Mouse (Mus musculus): Measurements from ENCODE around the gene Vdac1.
"Not testable (repeated sequence)": the region's sequence is repeated elsewhere in the genome, so short reads cannot be mapped to it uniquely, and the experiment has no call there.

The Vdac1 gene

DNA sequence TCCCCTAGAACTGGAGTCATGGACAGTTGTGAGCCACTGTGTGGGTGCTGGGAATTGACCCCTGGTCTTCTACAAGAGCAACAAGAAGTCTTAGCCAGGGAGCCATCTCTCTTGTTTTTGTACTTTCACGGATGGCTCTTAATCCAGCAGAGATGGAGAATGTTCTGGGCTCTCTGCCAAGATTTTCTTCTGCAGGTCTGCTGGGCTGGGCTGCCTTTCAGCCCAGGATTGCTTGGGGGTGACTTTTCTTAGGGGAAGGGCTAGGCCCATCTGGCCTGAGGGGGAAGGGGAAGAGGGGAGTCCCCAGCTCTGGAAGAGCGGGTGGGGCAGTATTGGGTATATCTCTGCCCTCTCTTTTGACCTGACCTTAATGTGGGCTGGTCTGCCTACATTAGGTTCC is 9.9 kb downstream of the Vdac1 start:
- DNase-seq (ENCODE audit: low read depth, low spot score): peak; percentile 79

DNA sequence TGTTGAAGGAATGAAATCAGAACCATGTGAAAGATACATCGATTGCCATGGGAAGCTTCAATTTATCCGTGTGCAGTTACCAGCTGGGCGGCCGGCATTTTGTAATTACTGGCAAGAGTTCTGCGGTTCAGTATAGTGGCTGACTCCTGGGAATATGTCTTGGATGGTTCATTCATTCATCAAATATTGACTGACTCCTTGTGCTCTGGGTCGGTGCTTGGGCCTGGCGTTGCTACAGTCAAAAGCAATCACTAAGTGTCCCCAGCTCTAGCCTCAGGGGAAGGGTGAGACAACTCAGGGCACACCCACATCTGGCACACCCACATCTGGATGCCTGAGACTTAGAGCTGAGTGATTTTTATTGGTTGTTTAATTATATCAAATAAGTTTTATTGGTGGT is 13.2 kb downstream of the Vdac1 start:
- no peak for DNase-seq (ENCODE audit: low read depth, low spot score)

DNA sequence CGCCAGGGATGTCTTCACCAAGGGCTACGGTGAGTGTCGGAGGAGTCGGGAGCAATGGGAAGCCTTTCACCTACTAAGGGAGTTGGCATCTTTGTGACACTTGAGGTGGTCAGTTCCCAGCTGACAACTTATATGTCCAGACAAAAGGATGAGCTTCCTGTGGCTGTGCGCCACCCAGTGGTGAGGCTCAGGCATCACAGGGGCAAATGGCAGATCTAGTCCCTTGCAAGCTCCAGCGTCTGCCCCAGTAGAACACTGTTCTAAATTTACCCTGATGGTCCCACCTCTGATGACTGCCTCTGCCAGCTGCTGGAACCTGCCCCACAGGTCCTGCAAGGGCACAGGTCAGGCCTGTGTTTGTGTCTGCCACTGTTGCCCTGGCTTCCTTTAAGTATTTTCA is 13.7 kb downstream of the Vdac1 start:
- DNase-seq (ENCODE audit: low read depth, low spot score): peak; percentile 94

DNA sequence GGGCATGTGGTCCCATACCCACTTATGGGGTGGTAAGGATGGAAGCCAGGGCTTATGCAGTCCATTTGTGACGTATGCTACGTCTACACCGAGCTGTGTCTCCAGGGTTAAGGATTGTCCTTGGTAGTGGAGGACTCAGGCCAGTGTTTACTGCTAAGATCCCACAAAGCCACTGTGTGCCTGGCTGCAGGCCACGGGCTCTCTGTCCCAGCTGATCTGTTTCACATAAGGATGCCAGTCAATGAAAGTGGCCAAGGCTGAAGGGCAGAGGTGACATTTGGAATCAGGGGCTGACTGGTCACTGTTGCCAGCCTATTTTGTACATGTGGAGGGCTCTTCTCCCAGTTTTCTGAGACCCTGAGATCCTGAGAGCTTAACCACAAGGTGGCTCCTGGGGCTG is 16.9 kb downstream of the Vdac1 start:
- peak; percentile 85 for DNase-seq (ENCODE audit: low read depth, low spot score)

DNA sequence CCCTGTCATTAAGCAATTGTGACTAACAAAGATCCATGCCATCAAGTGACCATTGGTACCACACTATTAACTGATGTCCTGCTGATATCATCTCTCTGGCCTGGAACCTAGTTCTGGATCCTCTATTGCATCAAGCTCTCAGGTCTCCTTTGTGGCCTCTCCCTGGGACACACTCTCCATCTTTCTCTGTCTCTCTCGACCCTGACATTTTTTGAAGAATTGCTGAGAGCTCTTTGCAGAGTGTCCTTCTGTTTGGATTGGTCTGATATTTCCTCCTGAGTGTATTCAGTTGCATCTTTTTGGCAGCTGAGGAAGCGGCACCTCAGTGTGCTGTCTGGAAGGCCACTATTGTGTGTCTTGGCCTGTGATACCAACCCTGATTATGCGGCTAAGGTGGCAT is 18.6 kb downstream of the Vdac1 start:
- no peak for DNase-seq (ENCODE audit: low read depth, low spot score)

DNA sequence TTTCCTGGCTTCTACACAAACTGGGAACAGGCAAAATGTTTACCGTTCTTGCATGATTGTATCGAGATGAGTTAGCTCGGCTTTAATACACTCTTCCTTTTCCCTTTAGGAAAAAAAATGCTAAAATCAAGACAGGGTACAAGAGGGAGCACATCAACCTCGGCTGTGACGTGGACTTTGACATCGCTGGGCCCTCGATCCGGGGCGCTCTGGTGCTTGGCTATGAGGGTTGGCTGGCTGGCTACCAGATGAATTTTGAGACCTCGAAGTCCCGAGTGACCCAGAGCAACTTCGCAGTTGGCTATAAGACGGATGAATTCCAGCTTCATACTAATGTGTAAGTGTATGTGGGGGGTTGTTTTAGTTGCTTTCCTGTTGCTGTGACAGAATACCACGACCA is 23.1 kb downstream of the Vdac1 start:
- DNase-seq (ENCODE audit: low read depth, low spot score): no peak

DNA sequence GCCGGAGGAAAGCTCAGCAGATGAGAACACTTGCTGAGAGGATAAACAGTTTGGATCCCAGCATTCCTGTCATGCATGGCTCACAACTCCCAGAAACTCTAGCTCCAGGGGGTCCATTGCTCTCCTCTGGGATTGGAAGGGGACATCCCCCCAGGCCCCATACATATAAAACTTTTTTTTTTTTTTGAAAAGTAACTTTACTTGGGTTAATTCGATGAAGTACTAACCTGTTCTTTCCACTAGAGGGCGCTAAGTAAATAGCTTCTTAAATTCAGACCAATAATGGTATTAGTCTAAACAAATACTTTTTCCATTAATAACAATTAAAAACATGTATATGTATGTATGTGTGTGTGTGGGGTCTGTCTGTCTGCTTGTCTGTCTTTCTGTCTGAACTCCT is 24.0 kb downstream of the Vdac1 start:
- DNase-seq (ENCODE audit: low read depth, low spot score): no peak

DNA sequence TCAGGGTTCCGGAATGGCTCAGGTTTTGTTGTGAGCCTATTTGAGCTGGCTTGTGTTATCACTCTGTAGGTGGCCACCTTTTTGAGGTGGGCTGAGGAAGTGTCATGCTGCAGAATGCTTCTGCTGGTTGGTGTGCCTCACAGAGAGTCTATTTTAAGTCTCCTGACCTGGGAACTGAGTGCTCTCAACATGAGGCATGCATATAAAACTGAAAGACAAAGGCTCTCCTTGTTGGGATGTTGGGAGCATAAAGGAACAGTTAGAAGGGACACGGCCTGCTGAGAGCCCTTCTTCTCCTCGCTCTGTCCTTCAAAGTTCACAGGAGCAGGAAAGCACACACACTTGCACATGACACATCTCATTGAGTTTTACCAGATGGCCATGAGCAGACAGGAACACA is 26.2 kb downstream of the Vdac1 start:
- no peak for DNase-seq (ENCODE audit: low read depth, low spot score)

DNA sequence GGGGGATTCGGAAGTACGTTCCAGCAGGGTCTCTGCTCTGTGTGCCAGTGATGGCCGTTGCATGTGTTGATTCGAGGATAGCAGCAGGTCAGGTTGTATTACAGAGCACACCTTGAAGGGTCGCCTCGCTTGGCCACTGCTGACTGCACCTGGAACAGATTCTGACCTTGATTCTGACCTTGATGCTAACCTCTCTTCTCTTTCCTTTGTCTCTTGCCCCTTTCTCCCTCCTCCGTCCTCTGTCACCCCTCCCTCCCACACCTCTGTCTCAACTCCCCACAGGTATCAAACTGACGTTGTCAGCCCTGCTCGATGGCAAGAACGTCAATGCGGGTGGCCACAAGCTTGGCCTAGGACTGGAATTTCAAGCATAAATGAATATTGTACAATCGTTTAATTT is 27.5 kb downstream of the Vdac1 start:
- no peak for DNase-seq (ENCODE audit: low read depth, low spot score)

DNA sequence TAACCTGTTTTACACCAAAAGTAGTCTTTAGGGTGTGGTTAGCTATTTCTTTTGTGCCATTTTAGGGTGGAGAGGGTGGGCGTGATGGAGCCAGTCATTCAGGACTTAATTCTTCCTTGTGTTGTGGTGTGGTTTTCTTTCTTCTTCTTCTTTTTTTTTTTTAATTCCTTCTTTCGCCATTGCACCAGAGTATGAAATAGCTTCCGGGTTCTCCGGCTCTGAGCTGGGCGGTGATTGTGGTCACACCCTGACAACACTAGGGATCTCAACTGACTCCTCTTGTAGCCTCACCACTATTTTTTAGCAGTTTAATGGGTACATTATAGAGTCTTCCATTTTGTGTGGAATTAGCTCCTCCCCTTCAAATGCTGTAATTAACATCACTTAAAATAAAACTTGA is 28.3 kb downstream of the Vdac1 start:
- not testable (repeated sequence) for DNase-seq (ENCODE audit: low read depth, low spot score)

DNA sequence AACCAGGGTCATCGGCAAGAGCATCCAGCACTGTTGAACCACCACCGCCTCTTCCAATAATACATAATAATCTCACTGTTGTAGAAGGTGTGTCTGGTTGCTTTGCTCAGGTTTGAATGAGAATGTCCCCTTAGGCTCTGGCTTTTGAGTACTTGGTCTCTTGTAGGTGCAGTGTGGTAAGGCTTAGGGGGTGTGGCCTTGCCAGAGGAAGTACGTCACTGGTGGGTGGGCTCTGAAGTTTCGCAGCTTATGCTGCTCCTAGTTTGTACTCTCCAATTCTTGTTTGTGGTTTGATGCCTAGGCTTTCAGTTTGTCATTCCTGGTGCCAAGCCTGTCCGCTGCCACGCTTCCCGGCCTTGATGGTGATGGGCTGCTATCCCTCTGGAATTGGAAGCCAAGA is 29.3 kb downstream of the Vdac1 start:
- no peak for DNase-seq (ENCODE audit: low read depth, low spot score)

DNA sequence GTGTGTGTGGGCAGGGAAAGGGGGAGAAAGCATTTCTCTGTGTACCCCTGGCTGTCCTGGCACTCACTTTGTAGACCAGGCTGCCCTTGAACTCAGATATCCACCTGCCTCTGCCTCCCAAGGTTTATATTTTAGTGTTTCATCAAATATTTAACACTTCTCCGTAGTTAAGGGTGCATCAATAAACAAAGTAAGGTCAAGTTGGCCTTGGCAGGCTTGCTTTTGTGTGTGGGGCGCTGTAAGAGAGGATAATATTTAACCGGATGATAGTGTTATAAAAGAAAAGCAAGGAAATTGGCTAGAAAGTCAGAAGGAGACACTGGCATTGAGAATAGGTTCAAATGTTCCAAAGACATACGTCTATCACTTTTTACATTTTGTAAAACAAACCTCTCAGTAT is 33.8 kb downstream of the Vdac1 start:
- DNase-seq (ENCODE audit: low read depth, low spot score): no peak

DNA sequence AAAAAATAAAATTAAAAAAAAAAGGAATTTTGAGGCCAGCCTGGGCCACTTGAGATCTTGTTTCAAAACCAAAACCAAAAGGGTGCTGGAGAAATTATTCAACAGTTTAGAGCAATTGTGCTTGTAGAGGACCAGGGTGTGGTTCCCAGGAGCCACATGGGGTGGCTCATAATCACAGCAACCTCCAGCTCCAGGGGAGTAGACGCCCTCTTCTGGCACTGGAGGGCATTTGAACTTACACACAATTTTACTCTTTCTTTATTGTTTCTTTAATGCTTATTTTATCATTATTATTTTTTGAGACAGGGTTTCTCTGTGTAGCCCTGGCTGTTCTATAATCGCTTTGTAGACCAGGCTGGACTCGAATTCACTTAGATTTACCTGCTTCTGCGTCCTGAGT is 34.7 kb downstream of the Vdac1 start:
- DNase-seq (ENCODE audit: low read depth, low spot score): no peak

DNA sequence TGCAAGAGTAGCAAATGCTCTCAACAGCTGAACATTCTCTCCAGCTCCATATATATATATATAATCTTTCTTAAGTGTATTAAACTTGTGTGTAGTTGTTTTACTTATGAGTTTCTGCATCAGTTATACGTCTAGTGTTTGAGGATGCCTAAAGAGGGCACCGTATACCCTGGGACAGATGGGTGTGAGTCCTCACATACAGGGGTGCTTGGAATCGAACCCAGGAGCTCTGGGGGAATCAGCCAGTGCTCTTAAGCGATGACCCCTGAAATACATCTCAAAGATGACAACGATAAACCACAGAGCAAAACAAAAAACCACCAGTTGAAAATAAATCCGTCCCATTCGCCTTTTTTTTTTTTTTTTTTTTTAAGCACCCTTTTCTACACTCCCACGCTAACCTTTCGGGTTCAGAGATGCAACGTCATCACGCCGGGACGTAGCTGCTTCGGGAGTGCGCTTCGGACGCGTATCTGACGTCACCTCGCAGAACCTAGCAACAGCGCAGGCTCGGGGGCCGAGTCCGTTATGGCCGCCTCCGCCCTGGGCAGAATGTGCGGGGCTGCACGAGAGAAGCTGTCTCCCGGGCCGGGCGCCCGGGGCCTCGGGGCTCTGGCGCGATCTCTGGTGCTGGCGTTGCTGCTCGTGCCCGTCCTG is 35.4 kb downstream of the Vdac1 start, which contains the start of gene 9530068E07Rik:
TSS of gene 9530068E07Rik (plus strand) at position 489 of the 657 bp plus-strand sequence.
- DNase-seq (ENCODE audit: low read depth, low spot score): peak; percentile 95

DNA sequence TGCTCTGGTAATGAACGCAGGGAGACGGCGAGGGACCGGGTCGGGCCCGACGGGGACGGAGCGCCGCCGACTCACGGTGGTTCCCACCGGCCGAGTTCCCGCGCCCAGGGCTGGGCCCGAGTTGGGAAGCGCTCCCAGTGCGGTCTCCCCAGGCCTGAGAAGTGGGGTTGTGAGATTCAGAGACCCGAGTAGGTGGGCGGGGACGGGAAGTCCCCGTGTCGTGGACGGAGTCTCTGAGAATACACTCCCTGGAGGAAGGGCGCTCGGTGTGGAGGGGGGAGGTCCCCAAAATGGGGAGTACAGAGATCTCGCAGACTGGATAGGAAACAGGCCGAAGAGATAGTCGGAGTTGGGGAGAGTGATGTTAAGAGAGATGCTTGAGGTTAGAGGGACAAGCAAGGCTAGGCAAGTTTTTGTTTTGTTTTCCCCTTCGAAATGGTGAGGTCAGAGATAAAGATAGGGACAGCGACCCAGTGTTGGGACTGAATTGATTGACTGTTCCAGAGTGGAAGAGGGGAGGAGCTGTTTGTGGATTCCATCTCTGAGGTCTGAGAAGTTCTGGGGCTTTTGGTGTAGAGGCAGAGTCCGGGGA is 36.0 kb downstream of the Vdac1 start:
- no peak for DNase-seq (ENCODE audit: low read depth, low spot score)

DNA sequence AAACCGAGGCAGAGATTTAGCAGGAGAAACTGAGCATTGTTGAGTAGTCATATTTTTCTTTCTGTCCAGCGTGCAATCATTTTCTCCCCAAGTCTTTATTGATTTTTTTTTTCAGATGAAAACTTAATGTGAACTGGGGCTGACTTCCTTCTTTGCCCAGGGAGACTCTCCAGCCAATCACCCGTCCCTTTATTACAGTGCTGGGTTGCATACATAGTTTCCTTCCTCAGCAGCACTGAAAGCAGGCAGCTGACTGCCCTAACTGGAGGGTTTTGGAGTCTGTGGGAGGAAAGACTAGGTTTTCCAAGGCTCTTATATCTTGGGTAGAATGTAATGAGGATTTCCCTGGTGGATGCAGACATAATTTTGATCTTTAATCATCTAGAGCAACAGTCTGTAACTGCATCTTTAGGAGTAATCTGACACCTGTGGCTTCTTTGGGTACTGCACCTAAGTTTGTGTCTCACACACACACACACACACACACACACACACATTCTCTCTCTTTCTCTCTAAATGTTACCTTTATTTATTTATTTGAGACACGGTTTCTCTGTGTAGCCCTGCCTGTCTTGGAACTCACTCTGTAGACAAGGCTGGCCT is 36.8 kb downstream of the Vdac1 start:
- no peak for DNase-seq (ENCODE audit: low read depth, low spot score)

DNA sequence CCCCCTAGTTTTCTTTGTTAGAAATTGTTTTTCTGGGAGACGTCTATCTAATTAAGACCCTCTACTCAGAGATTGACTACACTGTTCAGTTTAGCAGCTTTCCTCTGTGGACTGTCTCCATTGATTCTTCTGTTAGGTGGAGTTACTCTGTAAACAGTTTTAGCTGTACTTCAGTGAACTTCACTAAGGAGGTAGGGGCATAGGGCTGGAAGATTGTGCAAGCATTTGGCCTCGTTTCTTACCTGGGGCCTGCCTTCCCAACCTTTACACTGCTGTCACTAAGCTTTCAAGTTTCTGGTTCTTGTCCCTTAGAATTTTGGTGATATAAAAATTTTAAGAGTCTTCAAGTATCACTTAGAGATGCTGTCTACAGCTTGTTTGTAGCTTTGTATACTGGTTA is 40.8 kb downstream of the Vdac1 start:
- no peak for DNase-seq (ENCODE audit: low read depth, low spot score)

DNA sequence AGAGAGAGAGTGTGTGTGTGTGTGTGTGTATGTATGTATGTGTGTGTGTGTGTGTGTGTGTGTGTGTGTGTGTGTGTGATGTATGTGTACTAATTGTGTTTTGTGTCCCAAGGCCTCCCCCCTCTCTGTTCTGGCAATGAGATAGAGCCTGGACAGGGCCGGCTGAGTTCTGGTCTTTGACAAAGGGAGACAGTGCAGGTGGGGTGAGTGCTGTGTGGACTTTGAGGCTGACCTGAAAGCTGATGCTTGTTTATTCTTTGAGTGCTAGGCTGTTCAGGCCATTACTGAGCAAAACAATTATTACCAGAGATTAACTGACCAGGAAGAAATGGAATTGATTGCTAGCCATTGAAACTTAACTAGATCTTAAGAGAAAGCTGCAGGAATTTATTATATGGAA is 41.9 kb downstream of the Vdac1 start:
- DNase-seq (ENCODE audit: low read depth, low spot score): no peak

DNA sequence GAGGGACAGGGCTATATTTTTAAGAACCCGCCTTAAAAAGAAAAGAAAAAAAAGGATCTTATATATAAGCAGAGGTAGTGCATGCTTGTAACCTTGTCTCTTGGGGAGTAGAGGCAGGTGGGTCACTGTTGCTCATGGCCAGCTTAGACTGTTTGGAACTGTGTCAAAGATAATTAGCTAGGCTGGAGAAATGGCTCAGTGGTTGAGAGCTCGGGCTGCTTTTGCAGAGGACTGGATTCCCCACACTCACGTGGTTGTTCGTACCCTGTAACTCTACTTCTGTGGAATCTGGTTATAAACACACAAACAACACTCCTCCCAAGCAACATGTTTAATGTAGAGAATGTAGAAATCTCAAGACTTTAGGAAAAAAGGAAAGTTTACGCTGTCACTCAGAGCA is 43.5 kb downstream of the Vdac1 start:
- DNase-seq (ENCODE audit: low read depth, low spot score): no peak

DNA sequence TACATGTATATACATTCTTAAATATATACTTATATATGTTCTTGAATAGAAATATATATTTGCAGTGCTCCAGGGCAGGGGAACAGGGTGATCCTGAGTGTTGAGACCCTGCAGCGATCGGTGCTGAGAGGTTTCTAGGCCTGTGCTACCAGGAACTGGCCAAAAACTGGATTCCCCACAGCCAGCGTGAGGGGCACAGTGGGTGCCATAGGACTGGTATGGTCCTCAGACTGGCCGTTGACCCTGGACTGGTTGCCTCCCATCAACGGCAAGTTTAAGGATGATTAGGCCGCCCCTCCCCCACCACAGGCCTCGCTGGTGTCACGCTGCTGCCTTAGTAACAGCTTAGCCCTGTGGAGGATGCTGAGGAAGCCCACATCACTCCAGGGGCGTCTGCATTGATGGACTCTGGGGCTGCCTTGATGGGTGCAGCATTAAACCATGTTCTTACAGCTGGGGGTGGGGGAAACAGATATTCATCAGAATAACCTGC is 44.6 kb downstream of the Vdac1 start:
- no peak for DNase-seq (ENCODE audit: low read depth, low spot score)

DNA sequence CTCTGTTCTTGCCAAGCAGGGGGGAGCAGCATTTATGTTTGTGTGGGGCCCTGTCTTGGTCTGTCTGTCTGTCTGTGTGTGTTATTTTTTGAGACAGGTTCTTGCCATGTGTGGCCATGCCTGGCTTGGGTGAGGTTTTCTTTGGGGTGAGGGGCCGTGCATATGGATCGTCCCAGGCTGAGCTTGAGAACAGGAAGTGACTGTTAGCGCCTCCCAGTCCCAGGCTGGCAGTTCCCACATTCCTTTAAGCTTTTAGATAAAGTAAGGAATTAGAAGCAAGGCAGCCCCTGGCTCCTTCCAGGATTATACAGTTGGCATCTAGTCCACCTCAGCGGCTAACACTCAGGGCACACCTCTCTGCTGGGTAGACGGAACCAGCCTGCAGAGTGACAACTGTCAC is 48.7 kb downstream of the Vdac1 start:
- no peak for DNase-seq (ENCODE audit: low read depth, low spot score)

DNA sequence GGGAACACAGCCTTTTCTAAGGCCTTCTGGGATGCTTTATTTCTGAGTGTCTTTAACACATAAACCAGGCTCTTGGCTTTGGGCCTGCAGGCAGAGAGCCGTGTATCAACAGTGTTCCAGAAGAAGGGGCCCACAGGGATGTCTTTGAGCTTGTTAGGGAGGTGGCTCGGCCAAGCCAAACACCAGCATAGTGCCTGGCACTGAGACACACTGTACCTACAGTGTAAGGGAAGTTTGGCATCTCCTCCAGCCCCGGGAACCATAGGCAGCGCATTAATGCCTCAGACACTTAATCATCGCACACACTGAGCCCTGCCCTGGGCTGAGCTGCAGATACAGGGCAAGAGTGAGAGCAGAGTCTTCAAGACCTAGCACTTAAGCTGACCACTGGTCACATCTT is 57.7 kb downstream of the Vdac1 start:
- no peak for DNase-seq (ENCODE audit: low read depth, low spot score)

DNA sequence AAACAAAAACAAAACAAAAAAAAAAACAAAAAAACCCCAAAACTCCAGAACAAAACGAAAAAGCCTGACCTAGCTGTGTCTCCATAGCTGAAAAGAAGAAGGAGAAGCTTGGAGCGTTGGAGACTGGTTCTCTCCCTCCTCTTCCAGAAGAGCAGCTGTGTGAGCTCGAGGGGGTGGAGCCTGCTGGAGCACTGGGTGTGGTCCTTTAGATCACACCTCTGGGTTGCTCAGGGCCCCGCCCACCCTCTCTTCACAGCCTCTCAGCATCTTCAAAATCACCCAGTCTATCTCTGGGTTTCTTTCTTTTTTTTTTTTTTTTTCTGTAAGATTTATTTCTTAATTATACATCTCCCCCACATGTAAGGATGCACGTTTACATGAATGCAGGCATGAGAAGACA is 58.6 kb downstream of the Vdac1 start:
- DNase-seq (ENCODE audit: low read depth, low spot score): no peak

Measured in skeletal muscle tissue, adult 2 months (tissue).